Mouse (Mus musculus) MEL-GATA-1-ER (cell line): ENCODE data around the gene Gm45716.
"Not testable (repeated sequence)": the region's sequence is repeated elsewhere in the genome, so short reads cannot be mapped to it uniquely, and the experiment has no call there.

ENCODE experiments used
- DNase-seq: peaks from one replicate; pipeline ENCODE4 v3.0.0-alpha.2; 2012; ENCODE audit warnings: low read depth; ENCODE audit errors: extremely low read depth

Gm45716 gene

GRCm38 (mm10) chr11:90250189-90250588 is 62.7 kb downstream of the Gm45716 start:
- peak; percentile 18 for DNase-seq

GRCm38 (mm10) chr11:90250730-90251129 is 63.2 kb downstream of the Gm45716 start:
- DNase-seq = no peak

- no peak for DNase-seq
Observed at GRCm38 (mm10) chr11:90251923-90252322, 64.4 kb downstream of the Gm45716 start.

GRCm38 (mm10) chr11:90252366-90252765 is 64.9 kb downstream of the Gm45716 start:
- no peak for DNase-seq

- no peak for DNase-seq
Observed at GRCm38 (mm10) chr11:90254536-90254935, 67.1 kb downstream of the Gm45716 start.

GRCm38 (mm10) chr11:90255687-90256086 is 68.2 kb downstream of the Gm45716 start:
- no peak for DNase-seq

GRCm38 (mm10) chr11:90256833-90257525 is 69.5 kb downstream of the Gm45716 start:
- peak; percentile 18 for DNase-seq

- DNase-seq = no peak
Observed at GRCm38 (mm10) chr11:90258321-90258927, 70.9 kb downstream of the Gm45716 start.

GRCm38 (mm10) chr11:90259071-90259470 is 71.6 kb downstream of the Gm45716 start:
- DNase-seq = no peak

- no peak for DNase-seq
Observed at GRCm38 (mm10) chr11:90259826-90260225, 72.3 kb downstream of the Gm45716 start.

GRCm38 (mm10) chr11:90264180-90264579 is 76.7 kb downstream of the Gm45716 start:
- no peak for DNase-seq

- no peak for DNase-seq
Observed at GRCm38 (mm10) chr11:90265581-90265980, 78.1 kb downstream of the Gm45716 start.

- DNase-seq = no peak
Observed at GRCm38 (mm10) chr11:90268934-90269333, 81.5 kb downstream of the Gm45716 start.

GRCm38 (mm10) chr11:90269398-90270123 is 82.1 kb downstream of the Gm45716 start:
- no peak for DNase-seq

GRCm38 (mm10) chr11:90270132-90270877 is 82.8 kb downstream of the Gm45716 start:
- no peak for DNase-seq

GRCm38 (mm10) chr11:90274187-90274586 is 86.7 kb downstream of the Gm45716 start:
- no peak for DNase-seq

- DNase-seq = no peak
Observed at GRCm38 (mm10) chr11:90275663-90276062, 88.2 kb downstream of the Gm45716 start.

GRCm38 (mm10) chr11:90276150-90276549 is 88.7 kb downstream of the Gm45716 start:
- no peak for DNase-seq

GRCm38 (mm10) chr11:90276561-90276960 is 89.1 kb downstream of the Gm45716 start:
- no peak for DNase-seq

- no peak for DNase-seq
Observed at GRCm38 (mm10) chr11:90280069-90280468, 92.6 kb downstream of the Gm45716 start.

- not testable (repeated sequence) for DNase-seq
Observed at GRCm38 (mm10) chr11:90281943-90282342, 94.5 kb downstream of the Gm45716 start.

GRCm38 (mm10) chr11:90283159-90283558 is 95.7 kb downstream of the Gm45716 start:
- no peak for DNase-seq
